Mouse (Mus musculus) liver, embryonic 11.5 days (tissue): ENCODE results near the gene Rpl21. TPM values are rescaled to one million over a fixed set of nuclear protein-coding genes. Genes with fewer than 3 reads are reported as not detected.

Experiments
- ATAC-seq: fragments of 200-750 bp; cut with Nextera tagmentation; replicated peaks from 2 replicates; pipeline ENCODE4 v1.8.0; 2017; ENCODE audit warnings: moderate number of reproducible peaks, mild to moderate bottlenecking, moderate TSS enrichment, moderate library complexity; ENCODE audit not compliant: low FRiP score
- DNase-seq: peaks from one replicate; pipeline ENCODE4 v3.0.0-alpha.2; 2017; ENCODE audit warnings: low spot score
- H3K27ac ChIP-seq: fragments of 300-500 bp; sonication (generic); 2 replicates; pipeline ENCODE4 v1.5.1; 2014; ENCODE audit warnings: mild to moderate bottlenecking, low read depth, low read length, control low read depth
- H3K27me3 ChIP-seq: fragments of 300-500 bp; sonication (generic); replicated peaks from 2 replicates; pipeline ENCODE4 v1.6.1; 2014; ENCODE audit warnings: low read length, mixed read lengths; ENCODE audit not compliant: control insufficient read depth, insufficient read depth
- H3K36me3 ChIP-seq: fragments of 300-500 bp; sonication (generic); 2 replicates; pipeline ENCODE4 v1.6.1; 2014; ENCODE audit warnings: mild to moderate bottlenecking, low read length, moderate library complexity, mixed read lengths; ENCODE audit not compliant: control insufficient read depth, insufficient read depth
- H3K4me1 ChIP-seq: fragments of 300-500 bp; sonication (generic); replicated peaks from 2 replicates; pipeline ENCODE4 v1.6.1; 2014; ENCODE audit warnings: low read length, mixed read lengths; ENCODE audit not compliant: control insufficient read depth, insufficient read depth
- H3K4me2 ChIP-seq: fragments of 300-500 bp; sonication (generic); 2 replicates; pipeline ENCODE4 v1.6.1; 2014; ENCODE audit warnings: mild to moderate bottlenecking, control low read depth, moderate library complexity
- H3K4me3 ChIP-seq: fragments of 300-500 bp; sonication (generic); 2 replicates; pipeline ENCODE4 v1.5.1; 2014; ENCODE audit warnings: low read depth, low read length, control low read depth
- H3K9ac ChIP-seq: fragments of 300-500 bp; sonication (generic); 2 replicates; pipeline ENCODE4 v1.6.1; 2014; ENCODE audit warnings: low read depth, low read length, control low read depth
- H3K9me3 ChIP-seq: fragments of 300-500 bp; sonication (generic); 2 replicates; pipeline ENCODE4 v1.6.1; 2016; ENCODE audit warnings: low read length, inconsistent platforms, mixed read lengths; ENCODE audit not compliant: control insufficient read depth
- WGBS: fragments of 180-500 bp; shearing (Covaris S2); extraction: QIAGEN DNeasy Blood & Tissue Kit; methylation state at CpG from one replicate; pipeline ENCODE4 v1.1.7; 2014; 5-methylcytosine and 5-hydroxymethylcytosine counted together
- polyA plus RNA-seq: library from polyadenylated mRNA; unstranded; fragments of >200 nt; fragmentation: Nextera tagmentation; extraction: Ambion mirVana; gene quantifications from 2 replicates; pipeline ENCODE4 v1.2.1, GENCODE M21; 2014

The Rpl21 gene
- polyA plus RNA-seq, 1 experiment from 2014 or later = 772 TPM

DNA sequence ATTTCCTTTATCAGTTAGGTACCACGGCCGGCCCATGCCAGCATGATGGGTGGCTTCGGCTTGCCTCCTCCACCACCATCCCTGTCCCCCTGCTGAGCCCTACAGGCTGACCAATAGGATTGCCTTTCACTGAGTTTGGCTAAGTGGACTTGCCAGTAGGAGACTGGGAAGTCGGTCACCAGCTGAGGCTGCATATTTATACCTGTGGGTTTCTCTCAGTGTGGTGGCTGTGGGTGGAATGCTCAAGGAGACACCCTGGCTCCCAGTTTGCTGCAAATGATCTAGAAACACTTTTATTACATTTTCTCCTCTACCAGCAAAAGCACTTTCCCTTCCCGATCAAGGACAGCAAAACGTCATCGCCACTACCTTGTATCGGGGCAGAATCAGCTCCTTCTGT, 15.1 kb upstream of the Rpl21 start:
- no peaks in the 10 kb centered on the region for H3K9me3 ChIP-seq
- H3K27me3 ChIP-seq = no peaks in the 10 kb centered on the region
- H3K4me3 ChIP-seq = no peak overlapping the region
- no peak for DNase-seq
- H3K4me1 ChIP-seq = no peaks in the 10 kb centered on the region
- no peak for ATAC-seq
- 86% methylated on average over 8 of the region's 8 CpGs for WGBS
- H3K4me2 ChIP-seq = no peak overlapping the region
- no peak overlapping the region for H3K27ac ChIP-seq
- H3K9ac ChIP-seq = no peak overlapping the region
- no peaks in the 10 kb centered on the region for H3K36me3 ChIP-seq

DNA sequence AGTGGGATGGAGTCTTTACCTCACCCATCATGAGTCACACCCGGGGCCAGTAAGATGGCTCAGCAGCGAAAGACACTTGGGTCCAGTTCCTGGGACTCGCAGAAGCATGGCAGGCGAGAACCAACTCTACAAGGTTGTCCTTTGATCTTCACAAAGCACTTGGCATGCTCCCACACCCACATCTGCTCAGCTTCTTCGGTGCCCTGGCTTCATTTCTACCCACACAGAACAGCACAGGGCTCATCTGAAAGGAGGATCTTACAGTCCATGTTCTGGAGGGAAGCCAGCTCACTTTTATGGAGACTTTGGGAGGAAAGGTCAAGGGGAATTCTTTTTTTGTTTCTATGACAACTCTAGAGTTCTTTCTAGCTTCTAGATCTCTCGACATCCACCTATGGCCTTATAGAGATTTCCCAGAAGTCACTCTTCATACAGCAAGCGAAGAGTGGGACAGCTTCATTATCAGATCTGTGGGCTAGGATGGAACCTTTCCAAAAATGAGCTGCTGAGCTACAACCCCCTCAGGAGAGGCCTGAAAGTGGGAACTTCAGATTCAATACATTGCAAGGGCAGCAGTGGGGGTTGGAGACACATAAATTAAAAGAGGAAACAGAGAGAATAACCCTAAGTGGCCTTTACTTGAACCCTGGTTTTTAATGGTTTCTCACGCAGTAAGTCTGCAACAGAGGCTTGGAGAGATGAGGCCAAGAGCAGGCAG, 13.6 kb upstream of the Rpl21 start:
- H3K4me3 ChIP-seq = no peak overlapping the region
- no peak overlapping the region for H3K9ac ChIP-seq
- ATAC-seq = no peak
- H3K27me3 ChIP-seq = no peaks in the 10 kb centered on the region
- 85% methylated on average over 8 of the region's 8 CpGs for WGBS
- H3K27ac ChIP-seq = no peak overlapping the region
- H3K9me3 ChIP-seq = no peaks in the 10 kb centered on the region
- no peaks in the 10 kb centered on the region for H3K4me1 ChIP-seq
- no peak for DNase-seq
- H3K4me2 ChIP-seq = no peak overlapping the region
- no peaks in the 10 kb centered on the region for H3K36me3 ChIP-seq

DNA sequence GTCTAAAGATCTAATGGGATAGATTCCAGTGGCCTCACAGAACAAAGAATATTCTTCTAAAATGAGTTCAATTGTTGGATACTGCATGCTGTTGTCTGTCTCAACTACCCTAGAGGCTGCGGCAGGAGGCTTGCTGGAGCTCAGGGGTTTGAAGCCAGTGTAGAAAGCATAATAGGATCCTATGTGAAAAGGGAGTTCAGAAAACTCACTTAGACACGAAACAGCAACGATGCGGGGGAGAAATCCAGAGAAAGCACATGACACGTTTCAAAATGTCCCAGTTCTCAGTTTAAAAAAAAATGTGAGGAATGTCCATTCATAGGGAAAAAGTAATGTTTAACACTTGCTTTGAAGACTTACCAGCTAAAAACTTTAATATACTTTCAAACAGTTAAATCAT, 9.7 kb upstream of the Rpl21 start:
- no peak overlapping the region for H3K4me3 ChIP-seq
- H3K4me2 ChIP-seq = no peak overlapping the region
- H3K27ac ChIP-seq = no peak overlapping the region
- 79% methylated on average over 5 of the region's 5 CpGs for WGBS
- H3K27me3 ChIP-seq = no peaks in the 10 kb centered on the region
- H3K9ac ChIP-seq = no peak overlapping the region
- DNase-seq (no peak), ATAC-seq (no peak)
- 0 out of 2 replicates have a peak, but pooled peaks cover 6% of the 10 kb centered on the region for H3K4me1 ChIP-seq
- H3K36me3 ChIP-seq = no peaks in the 10 kb centered on the region
- no peaks in the 10 kb centered on the region for H3K9me3 ChIP-seq

DNA sequence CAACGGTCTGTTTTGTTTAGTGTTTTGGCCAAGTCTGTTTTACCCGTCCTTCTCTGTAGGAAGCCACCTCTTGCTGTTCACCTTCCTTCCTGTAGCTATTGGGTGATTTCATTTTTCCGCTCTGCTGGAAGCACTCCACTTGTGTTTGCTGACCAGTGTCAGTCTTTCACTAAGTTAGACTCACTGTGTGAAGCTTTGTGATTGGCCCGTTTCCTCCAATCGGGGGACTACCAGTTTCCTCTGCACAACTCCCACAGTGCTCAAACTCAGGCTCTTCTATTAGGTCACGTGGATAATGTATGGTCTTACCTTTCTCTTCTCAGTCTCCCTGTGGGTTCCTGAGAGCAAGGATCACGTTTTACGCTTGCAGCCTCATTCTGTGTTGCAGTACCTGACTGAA, 3.2 kb upstream of the Rpl21 start:
- Histone ChIP-seq H3K4me1 (peaks cover 15% of the 10 kb centered on the region), H3K27ac (peak overlapping the region; percentile 71), H3K4me3 (peak overlapping the region; percentile 20), H3K4me2 (peak overlapping the region; percentile 45), H3K36me3 (peaks cover 5% of the 10 kb centered on the region), H3K9me3 (no peaks in the 10 kb centered on the region), H3K27me3 (no peaks in the 10 kb centered on the region), H3K9ac (peak overlapping the region; percentile 46)
- DNase-seq = no peak
- ATAC-seq = peak; percentile 46
- 37% methylated on average over 8 of the region's 8 CpGs for WGBS

DNA sequence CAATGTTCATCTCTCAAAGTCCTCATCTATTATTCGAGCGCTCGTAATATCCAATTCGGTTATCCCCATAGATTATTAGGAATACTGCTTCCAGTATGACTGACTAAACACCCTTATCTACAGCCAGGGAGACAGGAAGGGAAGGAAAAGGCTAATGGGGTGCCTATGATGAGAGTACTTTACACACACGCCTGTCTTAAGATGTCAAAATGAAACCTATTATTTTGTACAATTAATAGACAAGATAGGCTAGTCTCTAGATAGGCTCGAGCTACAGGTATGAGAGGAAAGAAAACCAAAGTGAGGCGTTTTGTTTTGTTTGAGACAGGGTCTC, 288 bp upstream of the Rpl21 start:
- ATAC-seq (peak; percentile 34), DNase-seq (no peak)
- H3K9ac ChIP-seq = peak overlapping the region; percentile 99
- peaks cover 28% of the 10 kb centered on the region for H3K36me3 ChIP-seq
- no peaks in the 10 kb centered on the region for H3K9me3 ChIP-seq
- peak overlapping the region; percentile 88 for H3K27ac ChIP-seq
- no peaks in the 10 kb centered on the region for H3K27me3 ChIP-seq
- H3K4me3 ChIP-seq = peak overlapping the region; percentile 90
- peak overlapping the region; percentile 88 for H3K4me2 ChIP-seq
- H3K4me1 ChIP-seq = peaks cover 15% of the 10 kb centered on the region
- WGBS = 47% methylated on average over 7 of the region's 7 CpGs

DNA sequence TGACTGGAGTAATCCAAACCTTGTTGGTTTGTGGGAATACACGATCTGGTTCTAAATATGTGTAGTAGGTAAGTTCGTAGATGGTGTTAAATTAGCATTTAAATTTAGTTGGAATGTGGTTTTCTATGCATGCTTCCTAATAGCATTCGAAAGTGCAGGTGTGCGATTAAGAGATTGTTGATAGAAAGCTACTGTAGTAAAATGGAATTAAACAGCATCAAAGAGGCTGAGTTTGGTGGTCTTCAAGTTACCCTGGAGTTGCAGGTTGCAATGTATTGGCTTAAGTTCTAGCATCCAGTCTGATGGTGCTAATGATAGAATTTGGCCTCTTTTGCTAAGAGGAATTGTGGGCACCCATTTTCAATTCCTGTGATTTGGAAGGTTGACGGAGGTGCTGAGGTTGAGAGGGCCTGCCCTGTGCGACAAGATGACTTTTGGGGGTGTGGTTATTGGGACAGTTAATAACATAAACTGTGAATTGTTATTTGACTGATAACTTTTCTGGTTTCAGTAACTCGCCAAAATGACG, 1.0 kb downstream of the Rpl21 start:
- 9% methylated on average over 8 of the region's 8 CpGs for WGBS
- H3K27ac ChIP-seq = peak overlapping the region; percentile 88
- no peak for DNase-seq
- peaks cover 39% of the 10 kb centered on the region for H3K36me3 ChIP-seq
- ATAC-seq = no peak
- H3K4me3 ChIP-seq = peak overlapping the region; percentile 90
- H3K9ac ChIP-seq = peak overlapping the region; percentile 99
- no peaks in the 10 kb centered on the region for H3K9me3 ChIP-seq
- H3K4me1 ChIP-seq = peaks cover 15% of the 10 kb centered on the region
- no peaks in the 10 kb centered on the region for H3K27me3 ChIP-seq
- H3K4me2 ChIP-seq = peak overlapping the region; percentile 88

DNA sequence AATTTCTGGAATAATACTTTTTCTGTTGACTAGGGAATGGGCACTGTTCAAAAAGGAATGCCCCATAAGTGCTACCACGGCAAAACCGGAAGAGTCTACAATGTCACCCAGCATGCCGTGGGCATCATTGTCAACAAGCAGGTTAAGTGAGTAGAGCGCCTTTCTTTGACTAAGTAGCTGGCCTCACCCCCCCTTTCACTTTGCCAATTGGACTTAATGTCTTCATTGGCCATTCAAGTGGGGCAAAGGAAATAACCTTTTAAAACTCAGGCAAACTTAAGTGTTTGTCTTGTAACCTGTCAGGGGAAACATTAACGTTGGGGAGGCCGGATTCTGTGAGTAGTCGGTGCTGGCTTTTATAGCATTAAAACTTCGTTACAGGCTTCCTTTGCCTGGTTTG, 2.3 kb downstream of the Rpl21 start:
- Histone ChIP-seq H3K9ac (peak overlapping the region; percentile 99), H3K4me1 (peaks cover 10% of the 10 kb centered on the region), H3K9me3 (no peaks in the 10 kb centered on the region), H3K4me2 (peak overlapping the region; percentile 88), H3K27ac (peak overlapping the region; percentile 20; the same call in 1 of the 2 replicates), H3K27me3 (no peaks in the 10 kb centered on the region), H3K36me3 (peaks cover 39% of the 10 kb centered on the region), H3K4me3 (peak overlapping the region; percentile 90)
- no peak for ATAC-seq
- 60% methylated on average over 8 of the region's 8 CpGs for WGBS
- DNase-seq = no peak

DNA sequence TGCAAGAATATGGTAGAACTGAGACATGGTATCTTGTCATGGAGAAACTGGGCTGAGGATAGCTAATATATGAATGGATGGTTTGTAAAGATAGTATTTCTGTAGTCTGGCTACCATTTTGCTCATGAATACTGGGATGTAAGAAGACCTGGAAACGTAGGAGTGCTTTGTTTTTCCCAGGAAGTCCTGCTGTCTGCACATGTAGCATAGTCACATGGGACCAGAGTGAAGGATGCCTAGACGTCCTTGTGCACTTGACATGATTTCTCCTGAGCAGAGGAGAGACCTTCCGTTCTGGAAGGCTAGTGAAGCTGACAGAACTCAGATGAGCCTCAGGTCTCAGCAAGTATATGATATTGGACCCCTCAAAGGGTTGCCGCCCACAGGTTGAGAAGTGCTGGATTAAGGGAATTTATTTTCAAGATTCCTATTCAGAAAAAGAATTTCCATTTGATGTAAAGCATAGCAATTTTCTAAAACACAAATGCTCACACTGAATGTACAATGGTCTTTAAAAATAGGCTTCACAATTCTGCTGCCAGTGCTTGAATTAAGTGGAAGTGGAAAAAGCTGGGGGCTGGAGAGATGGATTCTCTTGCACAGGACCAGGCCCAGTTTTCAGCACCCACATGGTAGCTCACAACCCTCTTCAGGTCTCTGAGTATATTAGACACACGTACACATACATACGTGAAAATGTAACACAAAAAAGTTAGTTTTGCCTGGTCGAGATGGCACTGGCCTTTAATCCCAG, 5.5 kb downstream of the Rpl21 start:
- H3K36me3 ChIP-seq = peaks cover 39% of the 10 kb centered on the region
- no peak for ATAC-seq
- H3K4me3 ChIP-seq = no peak overlapping the region
- H3K27me3 ChIP-seq = no peaks in the 10 kb centered on the region
- 64% methylated on average over 7 of the region's 7 CpGs for whole genome bisulfite sequencing
- peaks cover 8% of the 10 kb centered on the region; the same call in 1 of the 2 replicates for H3K4me1 ChIP-seq
- H3K9me3 ChIP-seq = no peaks in the 10 kb centered on the region
- no peak overlapping the region for H3K4me2 ChIP-seq
- DNase-seq = no peak
- H3K27ac ChIP-seq = no peak overlapping the region
- H3K9ac ChIP-seq = no peak overlapping the region
